Mouse (Mus musculus) small intestine, adult 2 months (tissue): ENCODE measurements around the gene Zfpl1. TPM values are rescaled to one million over a fixed set of nuclear protein-coding genes. Genes with fewer than 3 reads are reported as not detected.
A peak's percentile ranks its signal among the peaks of the same experiment; 100 is the strongest.
"Not testable (repeated sequence)": the region's sequence is repeated elsewhere in the genome, so short reads cannot be mapped to it uniquely, and the experiment has no call there.

ENCODE experiments used
- H3K27ac ChIP-seq: fragments of 200-500 bp; 2 replicates; pipeline ENCODE4 v1.5.1; 2012; ENCODE audit warnings: low read depth, low read length, control low read depth, inconsistent platforms; ENCODE audit not compliant: insufficient read depth
- H3K27me3 ChIP-seq: fragments of 200-500 bp; 2 replicates; pipeline ENCODE4 v1.6.1; 2012; ENCODE audit warnings: mild to moderate bottlenecking, moderate library complexity, low read length, inconsistent platforms; ENCODE audit not compliant: control insufficient read depth, insufficient read depth
- H3K36me3 ChIP-seq: fragments of 200-500 bp; 2 replicates; pipeline ENCODE4 v1.6.1; 2012; ENCODE audit warnings: mild to moderate bottlenecking, low read length, control low read depth, inconsistent platforms; ENCODE audit not compliant: control insufficient read depth, insufficient read depth
- H3K4me1 ChIP-seq: fragments of 200-500 bp; 2 replicates; pipeline ENCODE4 v1.6.1; 2012; ENCODE audit warnings: low read length, inconsistent platforms, mixed read lengths; ENCODE audit not compliant: control insufficient read depth, insufficient read depth, insufficient read length
- H3K4me3 ChIP-seq: fragments of 200-500 bp; 2 replicates; pipeline ENCODE4 v1.5.1; 2012; ENCODE audit warnings: low read depth, mild to moderate bottlenecking, control low read depth, inconsistent platforms, low read length, moderate library complexity
- CTCF ChIP-seq: fragments of 200-500 bp; IDR thresholded peaks from 2 replicates; pipeline ENCODE4 v1.5.1; 2012; ENCODE audit warnings: low read depth, mild to moderate bottlenecking, control low read depth, inconsistent platforms, low read length, moderate library complexity, mixed read lengths; ENCODE audit not compliant: insufficient replicate concordance, insufficient read length; ENCODE audit errors: extremely low read depth
- POLR2A ChIP-seq: fragments of 200-500 bp; IDR thresholded peaks from 2 replicates; pipeline ENCODE4 v1.6.1; 2012; ENCODE audit warnings: low read depth, mild to moderate bottlenecking, control low read depth, inconsistent platforms, low read length, moderate library complexity
- WGBS: fragments of 180-500 bp; shearing (Covaris S2); methylation state at CpG from one replicate; pipeline ENCODE4 v1.1.7; 2018; 5-methylcytosine and 5-hydroxymethylcytosine counted together
- polyA plus RNA-seq: library from polyadenylated mRNA; depleted of rRNA; stranded (reverse); fragments of >200 nt; gene quantifications from 2 replicates; pipeline ENCODE4 v1.2.3, GENCODE M21; 2012

Zfpl1 gene
- polyA plus RNA-seq, 1 experiment: 119 TPM

- H3K27ac ChIP-seq: peak within 1 kb of the TSS; percentile 99
- TF ChIP-seq POLR2A (peak; percentile 59; the same call in 1 of the 2 replicates), CTCF (no peak)
- H3K36me3 ChIP-seq: peaks cover 34% of the 10 kb centered on the region
- peaks cover 7% of the 10 kb centered on the region for H3K4me1 ChIP-seq
- under 1% methylated on average over 65 of the region's 65 CpGs for WGBS
- H3K4me3 ChIP-seq: peak within 1 kb of the TSS; percentile 73
- no peaks in the 10 kb centered on the region for H3K27me3 ChIP-seq
Observed at GRCm38 (mm10) chr19:6046294-6047153, 38.2 kb downstream of the Zfpl1 start, which contains the start of gene Syvn1. Gene Syvn1 (plus strand): TSS chr19:6046576.

GRCm38 (mm10) chr19:6045366-6046293 lies 39.1 kb downstream of the Zfpl1 start:
- TF ChIP-seq CTCF: no peak
- TF ChIP-seq POLR2A: no peak
- WGBS: 8% methylated on average over 20 of the region's 20 CpGs
- Histone ChIP-seq H3K4me1 (peaks cover 7% of the 10 kb centered on the region), H3K27me3 (no peaks in the 10 kb centered on the region), H3K4me3 (peak overlapping the region; percentile 73), H3K27ac (peak overlapping the region; percentile 99), H3K36me3 (peaks cover 25% of the 10 kb centered on the region)

GRCm38 (mm10) chr19:6044102-6044501 lies 40.7 kb downstream of the Zfpl1 start:
- H3K27ac ChIP-seq, H3K27me3 ChIP-seq, H3K4me3 ChIP-seq, H3K4me1 ChIP-seq, H3K36me3 ChIP-seq: not testable (repeated sequence)
- WGBS: 23% methylated on average over 4 of the region's 4 CpGs

GRCm38 (mm10) chr19:6042293-6042692 lies 42.5 kb downstream of the Zfpl1 start:
- no peaks in the 10 kb centered on the region for H3K27me3 ChIP-seq
- no peaks in the 10 kb centered on the region for H3K36me3 ChIP-seq
- WGBS: 63% methylated on average over 9 of the region's 9 CpGs
- H3K4me3 ChIP-seq: no peak overlapping the region
- TF ChIP-seq CTCF (no peak), POLR2A (no peak)
- peaks cover 7% of the 10 kb centered on the region; the same call in 1 of the 2 replicates for H3K4me1 ChIP-seq
- H3K27ac ChIP-seq: no peak overlapping the region

GRCm38 (mm10) chr19:6040002-6040401 lies 44.8 kb downstream of the Zfpl1 start:
- Histone ChIP-seq H3K4me3 (no peak overlapping the region), H3K4me1 (peaks cover 21% of the 10 kb centered on the region), H3K36me3 (no peaks in the 10 kb centered on the region), H3K27me3 (no peaks in the 10 kb centered on the region), H3K27ac (no peak overlapping the region)
- TF ChIP-seq CTCF (no peak), POLR2A (no peak)

GRCm38 (mm10) chr19:6038326-6038725 lies 46.4 kb downstream of the Zfpl1 start:
- Histone ChIP-seq H3K27me3 (no peaks in the 10 kb centered on the region), H3K4me1 (peaks cover 21% of the 10 kb centered on the region), H3K36me3 (no peaks in the 10 kb centered on the region), H3K27ac (peak overlapping the region; percentile 57), H3K4me3 (no peak overlapping the region)
- TF ChIP-seq POLR2A (no peak), CTCF (no peak)
- WGBS: 43% methylated on average over 7 of the region's 7 CpGs

GRCm38 (mm10) chr19:6037695-6038094 lies 47.1 kb downstream of the Zfpl1 start:
- H3K4me1 ChIP-seq: peaks cover 25% of the 10 kb centered on the region
- no peaks in the 10 kb centered on the region for H3K27me3 ChIP-seq
- H3K4me3 ChIP-seq: no peak overlapping the region
- no peaks in the 10 kb centered on the region for H3K36me3 ChIP-seq
- TF ChIP-seq CTCF (no peak), POLR2A (no peak)
- peak overlapping the region; percentile 89 for H3K27ac ChIP-seq
